Mouse (Mus musculus) MEL (cell line): Measurements from ENCODE around the gene Pole.

ENCODE experiments used
- CTCF ChIP-seq, 3 experiments: IDR thresholded peaks in 2 of 3; conservative IDR thresholded peaks in 1 of 3; 2 replicates each; pipeline ENCODE4 v1.5.1; 2011 to 2012; ENCODE audit warnings: low read length in 3 of 3, low read depth in 2 of 3, mild to moderate bottlenecking in 2 of 3, improper control_type of control experiment in 1 of 3, inconsistent platforms in 1 of 3, mixed read lengths in 1 of 3, moderate library complexity in 1 of 3; ENCODE audit not compliant: control insufficient read depth in 1 of 3, insufficient read depth in 1 of 3, poor library complexity in 1 of 3, severe bottlenecking in 1 of 3
- EP300 ChIP-seq, 2 experiments: IDR thresholded peaks; 2 replicates each; pipeline ENCODE4 v1.6.1; 2011; ENCODE audit warnings: improper control_type of control experiment in 2 of 2, low read length in 2 of 2, low read depth in 1 of 2, mild to moderate bottlenecking in 1 of 2
- ETS1 ChIP-seq: IDR thresholded peaks from 2 replicates; pipeline ENCODE4 v1.6.1; 2012; ENCODE audit warnings: low read depth, mild to moderate bottlenecking, inconsistent platforms, low read length, improper control_type of control experiment, moderate library complexity
- HCFC1 ChIP-seq: IDR thresholded peaks from 2 replicates; pipeline ENCODE4 v1.6.1; 2012; ENCODE audit warnings: low read depth, mild to moderate bottlenecking, inconsistent platforms, low read length, improper control_type of control experiment, moderate library complexity
- MAX ChIP-seq: IDR thresholded peaks from 2 replicates; pipeline ENCODE4 v1.6.1; 2011; ENCODE audit warnings: low read length, improper control_type of control experiment
- MYC ChIP-seq: IDR thresholded peaks from 2 replicates; pipeline ENCODE4 v1.6.1; 2011; ENCODE audit warnings: low read depth, mild to moderate bottlenecking, low read length, improper control_type of control experiment, moderate library complexity
- NELFE ChIP-seq: IDR thresholded peaks from 2 replicates; pipeline ENCODE4 v1.6.1; 2011; ENCODE audit warnings: low read depth, low read length, improper control_type of control experiment
- NRF1 ChIP-seq: IDR thresholded peaks from 2 replicates; pipeline ENCODE4 v1.6.1; 2014; ENCODE audit warnings: low read depth, mild to moderate bottlenecking, inconsistent platforms, low read length, improper control_type of control experiment, moderate library complexity; ENCODE audit not compliant: poor library complexity, insufficient read depth, severe bottlenecking
- POLR2A ChIP-seq, 2 experiments: IDR thresholded peaks; 2 replicates each; pipeline ENCODE4 v1.6.1; 2011 to 2012; ENCODE audit warnings: low read length in 2 of 2, mild to moderate bottlenecking in 2 of 2, control low read depth in 1 of 2, improper control_type of control experiment in 1 of 2, low read depth in 1 of 2, moderate library complexity in 1 of 2; ENCODE audit not compliant: control insufficient read depth in 1 of 2, insufficient read depth in 1 of 2, poor library complexity in 1 of 2
- POLR2AphosphoS2 ChIP-seq: IDR thresholded peaks from 2 replicates; pipeline ENCODE4 v1.6.1; 2011; ENCODE audit warnings: low read length, improper control_type of control experiment
- POLR2AphosphoS5 ChIP-seq: IDR thresholded peaks from 2 replicates; pipeline ENCODE4 v1.6.1; 2012; ENCODE audit warnings: low read depth, borderline replicate concordance, mild to moderate bottlenecking, inconsistent platforms, low read length, moderate library complexity, mixed read lengths
- USF1 ChIP-seq: IDR thresholded peaks from 2 replicates; pipeline ENCODE4 v1.6.1; 2014; ENCODE audit warnings: low read depth, mild to moderate bottlenecking, inconsistent platforms, low read length, improper control_type of control experiment, moderate library complexity

GRCm38 (mm10) chr5:110287084-110287475, 974 bp downstream of the Pole start:
- TF ChIP-seq CTCF (IDR thresholded peaks at IDR 0.05 in 2 of 3, conservative IDR thresholded peaks at IDR 0.05 in 1 of 3; ENCODE audit: control insufficient read depth in 1 of 3, insufficient read depth in 1 of 3, low read depth in 2 of 3, low read length in 3 of 3, poor library complexity in 1 of 3, severe bottlenecking in 1 of 3) (no peak), POLR2A (IDR thresholded peaks at IDR 0.05; ENCODE audit: control insufficient read depth in 1 of 2, insufficient read depth in 1 of 2, low read depth in 1 of 2, low read length in 2 of 2, poor library complexity in 1 of 2) (no peak), HCFC1 (no peak), NELFE (no peak), MAX (no peak), MYC (no peak), NRF1 (no peak), USF1 (no peak), ETS1 (no peak), EP300 (IDR thresholded peaks at IDR 0.05; ENCODE audit: low read depth in 1 of 2, low read length in 2 of 2) (no peak), POLR2AphosphoS2 (no peak), POLR2AphosphoS5 (no peak)
